Mouse (Mus musculus): Measurements from ENCODE around the gene Ephb1. TPM values are rescaled to one million over a fixed set of nuclear protein-coding genes. Genes with fewer than 3 reads are reported as not detected.

The Ephb1 gene
- total and polyA plus RNA-seq, 3 experiments, result not detected

- in situ Hi-C loops (cut with MboI; ENCODE audit: low pct_ligation_motif_present, low pct_unique_long_range_greater_than_20kb, low sequenced_read_pairs), result no loop called here
Observed at GRCm38 (mm10) chr9:102374661-102375060, 20.2 kb upstream of the Ephb1 start.

GRCm38 (mm10) chr9:102373886-102374285, 19.4 kb upstream of the Ephb1 start:
- TF ChIP-seq EP300 (IDR thresholded peaks at IDR 0.05; ENCODE audit: low read length) (no peak), ZNF384 (IDR thresholded peaks at IDR 0.05; ENCODE audit: low read depth, low read length) (no peak), JUND (conservative IDR thresholded peaks at IDR 0.05; ENCODE audit: low read depth, low read length) (no peak), UBTF (IDR thresholded peaks at IDR 0.05; ENCODE audit: low read depth, low read length) (no peak), E2F4 (IDR thresholded peaks at IDR 0.05; ENCODE audit: insufficient replicate concordance, low read depth, low read length) (no peak), CTCF (conservative IDR thresholded peaks at IDR 0.05 in 1 of 2, IDR thresholded peaks at IDR 0.05 in 1 of 2; ENCODE audit: low read depth in 2 of 2, low read length in 2 of 2) (no peak), USF1 (IDR thresholded peaks at IDR 0.05; ENCODE audit: low read depth, low read length) (no peak), KAT2A (IDR thresholded peaks at IDR 0.05; ENCODE audit: insufficient replicate concordance, low read length) (no peak), POLR2AphosphoS2 (IDR thresholded peaks at IDR 0.05; ENCODE audit: low read depth, low read length) (no peak), RAD21 (IDR thresholded peaks at IDR 0.05; ENCODE audit: low read depth, low read length) (no peak), ETS1 (conservative IDR thresholded peaks at IDR 0.05; ENCODE audit: low read depth, low read length) (no peak), SIN3A (IDR thresholded peaks at IDR 0.05; ENCODE audit: low read length) (no peak), MXI1 (IDR thresholded peaks at IDR 0.05; ENCODE audit: low read depth, low read length) (no peak), NELFE (IDR thresholded peaks at IDR 0.05; ENCODE audit: low read depth, low read length) (no peak), MAZ (IDR thresholded peaks at IDR 0.05; ENCODE audit: low read depth, low read length) (no peak), RCOR1 (conservative IDR thresholded peaks at IDR 0.05; ENCODE audit: low read depth, low read length) (no peak), IRF4 (IDR thresholded peaks at IDR 0.05; ENCODE audit: low read depth, low read length) (no peak), SMC3 (IDR thresholded peaks at IDR 0.05; ENCODE audit: low read depth, low read length) (no peak)
- dilution Hi-C loops (cut with MboI; ENCODE audit: extremely low pct_ligation_motif_present, extremely low pct_unique_long_range_greater_than_20kb, low sequenced_read_pairs) (no loop called here), in situ Hi-C loops (cut with MboI; ENCODE audit: low pct_ligation_motif_present, low pct_unique_long_range_greater_than_20kb, low sequenced_read_pairs) (no loop called here)
- no peaks in the 10 kb centered on the region for H3K4me1 ChIP-seq (ENCODE audit: control insufficient read depth in 1 of 2, insufficient read depth in 2 of 2)
- no peak overlapping the region for H3K27ac ChIP-seq (ENCODE audit: insufficient read depth, low read depth)
- no peak overlapping the region for H3K4me2 ChIP-seq (ENCODE audit: insufficient read depth, low read depth, poor library complexity, severe bottlenecking)
- H3K36me3 ChIP-seq (replicated peaks in 1 of 2; ENCODE audit: control insufficient read depth in 1 of 2, insufficient read depth in 1 of 2, low read length in 1 of 2), result no peaks in the 10 kb centered on the region
- H3K4me3 ChIP-seq (replicated peaks in 1 of 3; ENCODE audit: low read depth in 2 of 3, low read length in 2 of 3, poor library complexity in 1 of 3), result no peak overlapping the region
- no peak overlapping the region for H3K9ac ChIP-seq (ENCODE audit: insufficient read depth, low read depth)
- no peak for DNase-seq (ENCODE audit: extremely low read depth)
- H3K9me3 ChIP-seq (replicated peaks; ENCODE audit: low read length), result peaks cover 71% of the 10 kb centered on the region
- H3K27me3 ChIP-seq (replicated peaks), result no peaks in the 10 kb centered on the region
- no peaks in the 10 kb centered on the region for H3K79me2 ChIP-seq (replicated peaks; ENCODE audit: control insufficient read depth, extremely low read depth, insufficient read depth, poor library complexity, severe bottlenecking)

More at GRCm38 (mm10) chr9:102374661-102375060, 20.2 kb upstream of the Ephb1 start:
- H3K79me2 ChIP-seq (replicated peaks; ENCODE audit: control insufficient read depth, extremely low read depth, insufficient read depth, poor library complexity, severe bottlenecking), result no peaks in the 10 kb centered on the region
- H3K9ac ChIP-seq (ENCODE audit: insufficient read depth, low read depth), result no peak overlapping the region
- no peak overlapping the region for H3K4me2 ChIP-seq (ENCODE audit: insufficient read depth, low read depth, poor library complexity, severe bottlenecking)
- DNase-seq (ENCODE audit: extremely low read depth), result no peak
- H3K36me3 ChIP-seq (replicated peaks in 1 of 2; ENCODE audit: control insufficient read depth in 1 of 2, insufficient read depth in 1 of 2, low read length in 1 of 2), result no peaks in the 10 kb centered on the region
- TF ChIP-seq MXI1 (IDR thresholded peaks at IDR 0.05; ENCODE audit: low read depth, low read length), result no peak
- TF ChIP-seq ELF1 (IDR thresholded peaks at IDR 0.05; ENCODE audit: low read depth, low read length), result no peak
- TF ChIP-seq PAX5 (IDR thresholded peaks at IDR 0.05; ENCODE audit: low read length), result no peak
- TF ChIP-seq ZC3H11A (IDR thresholded peaks at IDR 0.05; ENCODE audit: low read depth, low read length), result no peak
- no peak for TF ChIP-seq ETS1 (conservative IDR thresholded peaks at IDR 0.05; ENCODE audit: low read depth, low read length)
- H3K27me3 ChIP-seq (replicated peaks), result no peaks in the 10 kb centered on the region
- no peak overlapping the region for H3K4me3 ChIP-seq (replicated peaks in 1 of 3; ENCODE audit: low read depth in 2 of 3, low read length in 2 of 3, poor library complexity in 1 of 3)
- H3K9me3 ChIP-seq (replicated peaks; ENCODE audit: low read length), result peaks cover 75% of the 10 kb centered on the region
- H3K27ac ChIP-seq (ENCODE audit: insufficient read depth, low read depth), result no peak overlapping the region
- dilution Hi-C loops (cut with MboI; ENCODE audit: extremely low pct_ligation_motif_present, extremely low pct_unique_long_range_greater_than_20kb, low sequenced_read_pairs), result no loop called here
- no peaks in the 10 kb centered on the region for H3K4me1 ChIP-seq (ENCODE audit: control insufficient read depth in 1 of 2, insufficient read depth in 2 of 2)

Data from CH12.LX (cell line).